Mouse (Mus musculus) lung, adult 2 months (tissue): ENCODE data around the gene Btbd9.

ENCODE experiments used
- CTCF ChIP-seq: fragments of 200-500 bp; IDR thresholded peaks from 2 replicates; pipeline ENCODE4 v1.5.1; 2011; ENCODE audit warnings: mild to moderate bottlenecking, low read length, control low read depth; ENCODE audit not compliant: insufficient read depth
- POLR2A ChIP-seq: fragments of 200-500 bp; IDR thresholded peaks from 2 replicates; pipeline ENCODE4 v1.6.1; 2011; ENCODE audit warnings: low read depth, mild to moderate bottlenecking, control low read depth, low read length, borderline replicate concordance; ENCODE audit errors: extremely low read depth

DNA sequence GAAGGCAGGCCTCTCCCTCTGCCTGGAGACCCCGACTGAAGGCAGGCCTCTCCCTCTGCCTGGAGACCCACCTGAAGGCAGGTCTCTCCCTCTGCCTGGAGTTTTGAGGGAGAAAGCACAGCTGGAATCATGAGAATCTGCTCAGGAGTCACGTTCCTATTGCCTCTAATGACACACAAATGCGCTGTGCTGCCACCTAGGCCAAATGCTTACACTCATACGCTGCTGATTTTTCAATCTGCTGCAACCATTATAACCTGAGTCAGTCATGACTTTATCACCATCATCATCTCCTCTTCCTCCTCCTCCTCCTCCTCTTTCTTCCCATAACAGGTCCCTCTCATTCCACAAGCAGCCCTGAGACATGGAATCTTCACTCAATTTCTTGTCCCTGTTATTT, 64.3 kb downstream of the Btbd9 start:
- TF ChIP-seq CTCF: no peak
- TF ChIP-seq POLR2A: no peak
